Mouse (Mus musculus) myocyte (in vitro differentiated cells): ENCODE results near the gene Chchd2. TPM values are rescaled to one million over a fixed set of nuclear protein-coding genes. Genes with fewer than 3 reads are reported as not detected.

Experiments used
- H3K27me3 ChIP-seq: one replicate; pipeline ENCODE4 v1.6.1; 2011; ENCODE audit not compliant: control insufficient read depth, insufficient read depth, insufficient read length
- H3K36me3 ChIP-seq: one replicate; pipeline ENCODE4 v1.6.1; 2011; ENCODE audit not compliant: control insufficient read depth, insufficient read depth
- H3K4me2 ChIP-seq: one replicate; pipeline ENCODE4 v1.6.1; 2011; ENCODE audit warnings: low read depth, control low read depth
- H3K4me3 ChIP-seq: one replicate; pipeline ENCODE4 v1.5.1; 2011; ENCODE audit warnings: mild to moderate bottlenecking, control low read depth, moderate library complexity
- H3K79me2 ChIP-seq: one replicate; pipeline ENCODE4 v1.6.1; 2011; ENCODE audit not compliant: control insufficient read depth, insufficient read depth
- H3ac ChIP-seq: one replicate; pipeline ENCODE4 v1.6.1; 2011; ENCODE audit not compliant: control insufficient read depth, insufficient read length
- CEBPB ChIP-seq: IDR thresholded peaks from 2 replicates; pipeline ENCODE4 v1.6.1; 2011; ENCODE audit warnings: mild to moderate bottlenecking, moderate library complexity; ENCODE audit not compliant: poor library complexity, insufficient read depth, severe bottlenecking
- E2F4 ChIP-seq: IDR thresholded peaks from one replicate; pipeline ENCODE4 v1.6.1; 2011; ENCODE audit warnings: mild to moderate bottlenecking, control low read depth, moderate library complexity; ENCODE audit not compliant: insufficient read depth
- MAX ChIP-seq: IDR thresholded peaks from one replicate; pipeline ENCODE4 v1.6.1; 2011; ENCODE audit warnings: low read depth, mild to moderate bottlenecking, control low read depth
- MYOD1 ChIP-seq, 3 experiments: IDR thresholded peaks; one replicate each; pipeline ENCODE4 v1.6.1; 2011; ENCODE audit warnings: control low read depth in 2 of 3, low read depth in 2 of 3, mild to moderate bottlenecking in 2 of 3, moderate library complexity in 1 of 3; ENCODE audit not compliant: insufficient read length in 2 of 3, control insufficient read depth in 1 of 3
- MYOG ChIP-seq, 3 experiments: IDR thresholded peaks; one replicate each; pipeline ENCODE4 v1.6.1; 2011; ENCODE audit warnings: control low read depth in 2 of 3, low read depth in 2 of 3, mild to moderate bottlenecking in 2 of 3; ENCODE audit not compliant: insufficient read length in 2 of 3, control insufficient read depth in 1 of 3, insufficient read depth in 1 of 3
- POLR2A ChIP-seq: IDR thresholded peaks from one replicate; pipeline ENCODE4 v1.6.1; 2011; ENCODE audit warnings: low read depth, mild to moderate bottlenecking, control low read depth, moderate library complexity; ENCODE audit not compliant: insufficient read length
- POLR2AphosphoS2 ChIP-seq: IDR thresholded peaks from one replicate; pipeline ENCODE4 v1.6.1; 2011; ENCODE audit warnings: low read depth, control low read depth; ENCODE audit not compliant: insufficient read length
- REST ChIP-seq: IDR thresholded peaks from one replicate; pipeline ENCODE4 v1.6.1; 2011; ENCODE audit warnings: mild to moderate bottlenecking, control low read depth, moderate library complexity; ENCODE audit not compliant: insufficient read depth, insufficient read length
- SRF ChIP-seq: IDR thresholded peaks from one replicate; pipeline ENCODE4 v1.6.1; 2011; ENCODE audit warnings: low read depth; ENCODE audit not compliant: control insufficient read depth, insufficient read length
- TCF12 ChIP-seq: IDR thresholded peaks from one replicate; pipeline ENCODE4 v1.6.1; 2011; ENCODE audit warnings: mild to moderate bottlenecking, control low read depth; ENCODE audit not compliant: poor library complexity, insufficient read depth, severe bottlenecking
- TCF3 ChIP-seq: IDR thresholded peaks from one replicate; pipeline ENCODE4 v1.6.1; 2011; ENCODE audit warnings: low read depth, control low read depth; ENCODE audit not compliant: insufficient read length
- USF1 ChIP-seq: IDR thresholded peaks from one replicate; pipeline ENCODE4 v1.6.1; 2011; ENCODE audit warnings: low read depth, mild to moderate bottlenecking, control low read depth, moderate library complexity
- polyA plus RNA-seq: library from polyadenylated mRNA; unstranded; fragments of >200 nt; fragmentation: generic; extraction: Trizol; gene quantifications from one replicate; pipeline ENCODE4 v1.2.1, GENCODE M21; 2012; ENCODE audit warnings: missing spikeins

Gene Chchd2
- polyA plus RNA-seq, 1 experiment, result 747 TPM

DNA sequence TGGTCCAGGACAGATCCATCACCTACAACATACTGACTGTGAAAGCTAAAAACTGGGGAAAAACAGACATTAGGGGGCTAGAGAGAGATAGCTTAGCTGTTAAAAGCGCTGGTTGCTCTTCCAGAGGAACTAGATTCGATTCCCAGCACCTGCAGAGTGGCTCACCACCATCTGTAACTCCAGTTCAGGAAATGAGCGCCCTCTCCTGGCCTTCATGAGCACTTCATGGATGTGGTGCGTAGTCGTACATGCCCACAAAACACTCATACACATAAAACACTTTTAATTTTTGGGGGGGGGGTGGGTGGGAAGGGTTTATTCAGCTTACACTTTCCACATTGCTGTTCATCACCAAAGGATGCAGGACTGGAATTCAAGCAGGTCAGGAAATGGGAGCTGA lies 30.9 kb downstream of the Chchd2 start:
- Histone ChIP-seq H3K27me3 (no peaks in the 10 kb centered on the region), H3K79me2 (no peaks in the 10 kb centered on the region), H3K36me3 (peaks cover 10% of the 10 kb centered on the region), H3K4me2 (no peak overlapping the region), H3ac (no peak overlapping the region), H3K4me3 (no peak overlapping the region)
- TF ChIP-seq TCF12 (no peak), MAX (no peak), E2F4 (no peak), POLR2AphosphoS2 (no peak), MYOG (IDR thresholded peaks at IDR 0.05; ENCODE audit: control insufficient read depth in 1 of 3, insufficient read depth in 1 of 3, insufficient read length in 2 of 3, low read depth in 2 of 3) (no peak), TCF3 (no peak), CEBPB (no peak), MYOD1 (IDR thresholded peaks at IDR 0.05; ENCODE audit: control insufficient read depth in 1 of 3, insufficient read length in 2 of 3, low read depth in 2 of 3) (no peak), SRF (no peak), REST (no peak), USF1 (no peak), POLR2A (no peak)

DNA sequence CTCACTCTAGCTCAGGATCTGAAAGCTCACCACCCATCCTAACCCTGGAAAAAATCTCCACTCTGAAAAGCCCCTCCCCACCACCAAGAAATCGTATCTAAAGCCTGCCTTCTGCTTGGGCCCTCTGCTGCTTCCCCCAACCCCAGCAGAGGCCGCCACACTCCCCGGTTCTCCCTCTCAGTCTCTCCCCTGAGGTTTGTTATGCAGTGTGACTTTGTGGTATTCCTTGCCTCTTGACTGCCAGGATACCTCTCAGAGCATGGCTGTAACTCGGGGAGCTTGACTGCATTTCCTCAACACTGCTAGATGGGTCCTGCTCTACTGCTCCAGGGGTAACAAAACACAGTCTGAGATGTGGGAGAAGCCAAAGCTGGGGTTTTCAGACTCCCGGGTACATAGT lies 32.1 kb downstream of the Chchd2 start:
- Histone ChIP-seq H3K36me3 (peaks cover 10% of the 10 kb centered on the region), H3K4me2 (no peak overlapping the region), H3K27me3 (no peaks in the 10 kb centered on the region), H3K79me2 (no peaks in the 10 kb centered on the region), H3K4me3 (no peak overlapping the region), H3ac (no peak overlapping the region)
- TF ChIP-seq SRF (no peak), MYOG (IDR thresholded peaks at IDR 0.05; ENCODE audit: control insufficient read depth in 1 of 3, insufficient read depth in 1 of 3, insufficient read length in 2 of 3, low read depth in 2 of 3) (no peak), CEBPB (no peak), TCF3 (no peak), TCF12 (no peak), REST (no peak), E2F4 (no peak), POLR2A (no peak), MYOD1 (IDR thresholded peaks at IDR 0.05; ENCODE audit: control insufficient read depth in 1 of 3, insufficient read length in 2 of 3, low read depth in 2 of 3) (no peak), USF1 (no peak), POLR2AphosphoS2 (no peak), MAX (no peak)

DNA sequence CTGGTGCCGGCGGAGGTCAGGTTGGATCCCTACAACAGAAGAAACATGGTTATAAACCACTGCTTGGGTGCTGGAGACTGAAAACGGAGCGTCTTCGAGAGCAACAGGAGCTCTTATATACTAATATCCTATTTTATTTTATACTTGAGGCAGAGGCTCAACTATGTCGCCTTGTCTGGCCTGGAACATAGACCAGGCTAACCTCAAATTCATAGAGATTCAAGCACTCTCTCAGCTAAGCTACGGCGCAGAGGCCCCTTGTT lies 39.8 kb downstream of the Chchd2 start:
- H3K27me3 ChIP-seq, result no peaks in the 10 kb centered on the region
- peak overlapping the region; percentile 22 for H3ac ChIP-seq
- H3K4me3 ChIP-seq, result peak overlapping the region; percentile 60
- no peak for TF ChIP-seq TCF12
- TF ChIP-seq E2F4, result no peak
- TF ChIP-seq POLR2A, result no peak
- TF ChIP-seq MAX, result no peak
- no peak for TF ChIP-seq POLR2AphosphoS2
- no peak for TF ChIP-seq SRF
- TF ChIP-seq MYOD1 (IDR thresholded peaks at IDR 0.05; ENCODE audit: control insufficient read depth in 1 of 3, insufficient read length in 2 of 3, low read depth in 2 of 3), result no peak
- TF ChIP-seq REST, result no peak
- no peak for TF ChIP-seq MYOG (IDR thresholded peaks at IDR 0.05; ENCODE audit: control insufficient read depth in 1 of 3, insufficient read depth in 1 of 3, insufficient read length in 2 of 3, low read depth in 2 of 3)
- TF ChIP-seq USF1, result no peak
- H3K36me3 ChIP-seq, result peaks cover 18% of the 10 kb centered on the region
- H3K79me2 ChIP-seq, result peaks cover 13% of the 10 kb centered on the region
- H3K4me2 ChIP-seq, result peak overlapping the region; percentile 74

DNA sequence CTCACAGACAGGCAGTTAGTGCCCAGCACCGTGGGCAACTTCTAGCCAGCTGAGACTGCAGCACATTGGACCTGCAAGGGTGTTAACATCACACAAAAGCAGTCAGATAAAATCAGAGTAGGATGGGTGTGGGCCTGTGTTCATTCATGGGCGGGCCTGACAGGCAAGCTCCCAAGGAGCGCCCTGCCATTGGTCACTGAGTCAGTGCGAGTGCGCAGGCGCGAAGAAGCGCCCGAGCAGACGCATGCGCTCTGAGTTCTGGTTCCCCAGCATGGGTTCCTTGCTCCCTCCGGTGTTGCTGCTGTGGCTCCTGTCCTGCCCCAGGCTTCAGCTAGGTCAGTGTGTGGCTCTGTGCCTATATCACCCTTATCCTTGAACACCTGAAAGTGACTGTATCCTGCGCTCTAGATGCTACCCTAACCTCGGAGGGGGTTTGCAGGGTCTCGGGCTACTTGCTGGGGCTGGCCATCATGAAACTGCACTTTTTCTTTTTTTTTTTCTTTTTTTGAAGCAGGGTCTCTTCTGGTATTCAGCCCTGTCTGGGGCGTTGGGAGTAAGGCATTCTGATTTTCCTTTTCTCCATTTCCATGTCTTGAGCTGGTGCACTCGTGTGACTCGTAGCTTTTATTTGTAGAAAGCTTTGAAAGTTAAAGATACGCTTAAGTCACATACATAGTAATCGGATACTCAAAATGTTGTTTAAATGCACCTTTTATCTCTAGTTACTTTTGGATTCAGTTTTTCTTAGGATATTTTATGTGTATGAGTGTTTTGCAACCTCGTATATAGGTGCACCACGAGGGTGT lies 40.3 kb downstream of the Chchd2 start, which contains the start of gene Sumf2:
TSS of gene Sumf2 (plus strand) at position 235 of the 806 bp plus-strand sequence.
- Histone ChIP-seq H3K27me3 (no peaks in the 10 kb centered on the region), H3K4me2 (peak within 1 kb of the TSS; percentile 74), H3K79me2 (peaks cover 13% of the 10 kb centered on the region), H3K36me3 (peaks cover 18% of the 10 kb centered on the region), H3K4me3 (peak within 1 kb of the TSS; percentile 60), H3ac (peak within 1 kb of the TSS; percentile 22)
- TF ChIP-seq POLR2A (peak; percentile 99), MYOG (IDR thresholded peaks at IDR 0.05; ENCODE audit: control insufficient read depth in 1 of 3, insufficient read depth in 1 of 3, insufficient read length in 2 of 3, low read depth in 2 of 3) (no peak), POLR2AphosphoS2 (peak; percentile 100), E2F4 (no peak)
